Mouse (Mus musculus) liver, adult 2 months (tissue): Measurements from ENCODE around the gene Rps2.
A peak's percentile ranks its signal among the peaks of the same experiment; 100 is the strongest.

Source experiments
- CTCF ChIP-seq: fragments of 200-500 bp; IDR thresholded peaks from 2 replicates; pipeline ENCODE4 v1.5.1; 2011; ENCODE audit warnings: low read depth, low read length, control low read depth
- POLR2A ChIP-seq: fragments of 200-500 bp; IDR thresholded peaks from 2 replicates; pipeline ENCODE4 v1.6.1; 2011; ENCODE audit warnings: low read length, control low read depth; ENCODE audit not compliant: insufficient read depth; ENCODE audit errors: extremely low read depth

DNA sequence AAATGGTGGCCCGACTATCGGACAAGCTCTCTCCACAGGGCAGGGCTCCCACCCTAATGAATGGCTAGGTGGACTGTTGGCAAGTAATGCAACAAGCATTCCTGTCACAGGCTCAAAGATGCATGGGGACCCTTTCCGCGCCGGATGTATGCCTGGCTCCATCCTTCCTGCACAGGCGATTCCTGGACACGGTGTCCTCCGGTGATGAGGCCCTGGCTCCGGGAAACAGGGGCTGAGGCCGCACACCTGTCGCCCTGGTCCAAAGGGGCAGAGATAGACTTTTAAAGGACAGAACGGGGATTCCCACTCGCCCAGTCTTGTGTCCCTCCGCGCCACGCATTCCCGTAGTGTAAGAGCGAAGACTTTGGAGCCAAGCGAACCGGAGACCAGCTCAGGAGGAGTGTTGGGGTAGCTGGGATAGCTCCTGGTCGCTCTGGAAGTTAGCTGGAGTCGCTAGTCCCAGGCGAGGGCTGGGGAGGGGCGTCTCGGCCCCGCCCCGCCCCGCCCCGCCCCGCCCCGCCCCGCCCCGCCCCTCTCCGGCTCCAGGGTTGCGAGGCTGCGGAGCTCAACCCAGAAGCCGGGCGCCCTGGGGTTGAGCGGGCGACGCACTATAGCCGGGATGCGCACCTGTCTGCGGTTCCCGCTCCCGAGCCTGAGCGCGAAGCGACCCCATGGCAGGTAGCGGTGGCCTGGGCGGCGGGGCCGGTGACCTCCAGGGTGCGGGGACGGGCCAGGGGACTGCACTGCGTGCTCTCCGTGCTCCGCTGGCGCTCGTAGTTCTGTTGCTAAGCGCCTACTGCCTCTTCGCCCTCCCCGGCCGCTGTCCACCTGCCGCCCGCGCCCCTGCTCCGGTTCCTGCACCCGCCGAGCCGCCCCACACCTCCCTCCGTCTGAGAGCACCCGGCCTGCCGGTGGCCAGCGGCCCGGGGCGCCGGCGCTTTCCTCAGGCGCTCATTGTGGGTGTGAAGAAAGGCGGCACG, 34.8 kb downstream of the Rps2 start, which contains the start of gene Hs3st6:
- TF ChIP-seq POLR2A (0 out of 2 replicates have a peak, but pooled peaks have one; percentile 27), CTCF (no peak)
